ENCODE assay signal across 10 mouse cellular contexts in genomic region chr13:55429226-55429888, GRCm38 (mm10). TPM values are rescaled to one million over a fixed set of nuclear protein-coding genes. Genes with fewer than 3 reads are reported as not detected.
DNase-seq lines count a peak whose midpoint lies in the region; ATAC-seq and TF ChIP-seq lines count a peak whose summit lies in the region.
"Had no signal": no experiment of that assay in that cellular context is flagged by ENCODE, and none has a peak within 500 bp of the region (broad histone marks: within the 10 kb centered on the region; RNA-seq: fewer than 3 reads in every experiment).

No protein-coding gene starts in this region.

- peak overlapping the region; percentile 75 for H3K27ac ChIP-seq in gastrocnemius, adult 2 months
- H3K27ac ChIP-seq in liver, embryonic 11.5 days (ENCODE audit: low read depth, low read length): no peak overlapping the region
- H3K27ac ChIP-seq in spleen, adult 2 months (ENCODE audit: insufficient read depth, low read length): peak overlapping the region; percentile 89
- H3K27ac ChIP-seq: neural tube, embryonic 12.5 days had no signal

- H3K4me1 ChIP-seq in liver, embryonic 11.5 days (replicated peaks; ENCODE audit: control insufficient read depth, insufficient read depth, low read length): no peaks in the 10 kb centered on the region
- H3K4me1 ChIP-seq in spleen, adult 2 months (ENCODE audit: control insufficient read depth, insufficient read depth, insufficient read length): peaks cover 37% of the 10 kb centered on the region
- H3K4me1 ChIP-seq: neural tube, embryonic 12.5 days had no signal

- peak overlapping the region; percentile 5; the same call in 1 of the 2 replicates for H3K4me2 ChIP-seq in liver, embryonic 11.5 days
- H3K4me2 ChIP-seq: neural tube, embryonic 12.5 days had no signal

- intact Hi-C loops in gastrocnemius, adult 2 months (cut with DNase I): no loop called here
- intact Hi-C loops in gastrocnemius, postnatal 36 days (cut with DNase I): no loop called here

- no peaks in the 10 kb centered on the region for H3K27me3 ChIP-seq in liver, embryonic 11.5 days (replicated peaks; ENCODE audit: control insufficient read depth, insufficient read depth, low read length)
- H3K27me3 ChIP-seq in spleen, adult 2 months (ENCODE audit: control insufficient read depth, insufficient read depth, low read length): no peaks in the 10 kb centered on the region

- H3K9ac ChIP-seq in liver, embryonic 11.5 days (ENCODE audit: low read depth, low read length): no peak overlapping the region
- H3K9ac ChIP-seq: neural tube, embryonic 12.5 days had no signal

- DNase-seq in gastrocnemius, adult 2 months: peak; percentile 84
- no peak for DNase-seq in gastrocnemius, postnatal 4 days (ENCODE audit: low spot score in 2 of 2)
- DNase-seq in gastrocnemius, postnatal 36 days: peak; percentile 53 to 69
- DNase-seq in liver, embryonic 11.5 days (ENCODE audit: low spot score): no peak
- peak; percentile 52 to 78 for DNase-seq in spleen, adult 2 months (ENCODE audit: low read depth in 1 of 2, low spot score in 2 of 2)
- DNase-seq in frontal cortex, postnatal 14 days (ENCODE audit: low spot score in 2 of 2): no peak
- DNase-seq in cerebellum, postnatal 25 days: no peak
- no peak for DNase-seq in T-cell, adult 2 months (ENCODE audit: low spot score)

- no peak; the same call in 1 of the 2 replicates for TF ChIP-seq CTCF in gastrocnemius, adult 2 months (IDR thresholded peaks at IDR 0.05)
- no peak for TF ChIP-seq CTCF in spleen, adult 2 months (IDR thresholded peaks at IDR 0.05; ENCODE audit: extremely low read depth, insufficient read depth, insufficient read length, insufficient replicate concordance)

- no peaks in the 10 kb centered on the region for H3K36me3 ChIP-seq in liver, embryonic 11.5 days (ENCODE audit: control insufficient read depth, insufficient read depth, low read length)
- H3K36me3 ChIP-seq in spleen, adult 2 months (ENCODE audit: control insufficient read depth, insufficient read depth, low read length): no peaks in the 10 kb centered on the region
- H3K36me3 ChIP-seq: neural tube, embryonic 12.5 days had no signal

- peak; percentile 66; the same call in 1 of the 2 replicates for ATAC-seq in liver, embryonic 11.5 days (replicated peaks; ENCODE audit: low FRiP score)

- H3K9me3 ChIP-seq in liver, embryonic 11.5 days (ENCODE audit: control insufficient read depth, low read length): no peaks in the 10 kb centered on the region
- H3K9me3 ChIP-seq: neural tube, embryonic 12.5 days had no signal

- H3K4me3 ChIP-seq in gastrocnemius, adult 2 months: peak overlapping the region; percentile 46
- no peak overlapping the region for H3K4me3 ChIP-seq in liver, embryonic 11.5 days (ENCODE audit: low read depth, low read length)
- H3K4me3 ChIP-seq in spleen, adult 2 months (ENCODE audit: extremely low read depth, insufficient read depth, insufficient read length): no peak overlapping the region
- H3K4me3 ChIP-seq: neural tube, embryonic 12.5 days had no signal

- no peak for TF ChIP-seq POLR2A in spleen, adult 2 months (IDR thresholded peaks at IDR 0.05; ENCODE audit: low read depth, low read length)

- 46% methylated on average over 12 of the region's 12 CpGs for WGBS in liver, embryonic 11.5 days
- 40% methylated on average over 12 of the region's 12 CpGs for WGBS in spleen, adult 2 months

RNA-seq across cellular contexts. Expression of gene F12, which starts 2.8 kb away (rescaled TPM):
- total RNA-seq in gastrocnemius, adult 2 months (2021): not detected
- under 1 TPM; 0.22 to 0.70 TPM for total RNA-seq in gastrocnemius, postnatal 4 days (2021)
- total RNA-seq in gastrocnemius, postnatal 36 days (2021): not detected
- polyA plus RNA-seq in liver, embryonic 11.5 days (2014; fragmentation: Nextera tagmentation; extraction: Ambion mirVana): 62.3 and 63.4 TPM in 2 replicates
- 0.64 and 1.6 TPM in 2 replicates for polyA plus RNA-seq in spleen, adult 2 months (2012; rRNA removed)
- total RNA-seq: heart, postnatal 10 days had no signal
- polyA plus RNA-seq: neural tube, embryonic 12.5 days had no signal

RNA-seq across cellular contexts. Expression of gene Pfn3, which starts 14.3 kb away (rescaled TPM):
- not detected for total RNA-seq in gastrocnemius, adult 2 months (2021)
- not detected for total RNA-seq in gastrocnemius, postnatal 4 days (2021)
- total RNA-seq in gastrocnemius, postnatal 36 days (2021): not detected
- polyA plus RNA-seq in liver, embryonic 11.5 days (2014; fragmentation: Nextera tagmentation; extraction: Ambion mirVana): not detected in 2 replicates
- polyA plus RNA-seq in spleen, adult 2 months (2012; rRNA removed): not detected in 2 replicates
- total RNA-seq: heart, postnatal 10 days had no signal
- polyA plus RNA-seq: neural tube, embryonic 12.5 days had no signal

RNA-seq across cellular contexts. Expression of gene Grk6, which starts 15.5 kb away (rescaled TPM):
- total RNA-seq in gastrocnemius, adult 2 months (2021): 1 to 10 TPM; 9.6 to 10.0 TPM
- 10 to 100 TPM; 32.9 TPM for total RNA-seq in gastrocnemius, postnatal 4 days (2021)
- 10 to 100 TPM in 1 of 2 experiments, 1 to 10 TPM in 1; 9.1 to 10.8 TPM for total RNA-seq in gastrocnemius, postnatal 36 days (2021)
- 45.8 and 49.0 TPM in 2 replicates for polyA plus RNA-seq in liver, embryonic 11.5 days (2014; fragmentation: Nextera tagmentation; extraction: Ambion mirVana)
- 189 and 229 TPM in 2 replicates for polyA plus RNA-seq in spleen, adult 2 months (2012; rRNA removed)

RNA-seq across cellular contexts. Expression of gene Slc34a1, which starts 31.4 kb away (rescaled TPM):
- not detected for total RNA-seq in gastrocnemius, adult 2 months (2021)
- not detected for total RNA-seq in gastrocnemius, postnatal 4 days (2021)
- not detected for total RNA-seq in gastrocnemius, postnatal 36 days (2021)
- not detected in 2 replicates for polyA plus RNA-seq in liver, embryonic 11.5 days (2014; fragmentation: Nextera tagmentation; extraction: Ambion mirVana)
- polyA plus RNA-seq in spleen, adult 2 months (2012; rRNA removed): 0.87 and 2.2 TPM in 2 replicates
- total RNA-seq: heart, postnatal 10 days had no signal

RNA-seq across cellular contexts. Expression of gene Prr7, which starts 34.7 kb away (rescaled TPM):
- total RNA-seq in gastrocnemius, adult 2 months (2021): under 1 TPM; 0.18 to 0.22 TPM
- total RNA-seq in gastrocnemius, postnatal 4 days (2021): 1 to 10 TPM; 4.3 to 4.7 TPM
- total RNA-seq in gastrocnemius, postnatal 36 days (2021): under 1 TPM; 0.62 to 0.77 TPM
- polyA plus RNA-seq in liver, embryonic 11.5 days (2014; fragmentation: Nextera tagmentation; extraction: Ambion mirVana): 0.29 and 0.35 TPM in 2 replicates
- polyA plus RNA-seq in spleen, adult 2 months (2012; rRNA removed): 16.2 and 33.9 TPM in 2 replicates

Comparison
In these comparisons a context has a peak if more than half of its experiments do, and no peak if none do; other contexts are left out.
1. DNase-seq: peak in gastrocnemius, adult 2 months (single experiment), gastrocnemius, postnatal 36 days (2 of 2) and spleen, adult 2 months (2 of 2); none in gastrocnemius, postnatal 4 days (0 of 2), liver, embryonic 11.5 days (single experiment), frontal cortex, postnatal 14 days (0 of 2), cerebellum, postnatal 25 days (0 of 2) and T-cell, adult 2 months (single experiment).